Mouse (Mus musculus) lung, postnatal 0 days (tissue): ENCODE data around the gene Clhc1. TPM values are rescaled to one million over a fixed set of nuclear protein-coding genes. Genes with fewer than 3 reads are reported as not detected.
A peak's percentile ranks its signal among the peaks of the same experiment; 100 is the strongest.
"Not testable (repeated sequence)": the region's sequence is repeated elsewhere in the genome, so short reads cannot be mapped to it uniquely, and the experiment has no call there.

Source experiments
- ATAC-seq: fragments of 200-750 bp; cut with Nextera tagmentation; 2 replicates; pipeline ENCODE4 v1.8.0; 2017; ENCODE audit warnings: moderate library complexity
- DNase-seq: peaks from one replicate; pipeline ENCODE4 v3.0.0-alpha.2; 2016; ENCODE audit warnings: low spot score
- H3K27ac ChIP-seq: fragments of 300-500 bp; sonication (generic); 2 replicates; pipeline ENCODE4 v1.5.1; 2014; ENCODE audit warnings: antibody characterized with exemption, mild to moderate bottlenecking, low read length, mixed read lengths
- H3K27me3 ChIP-seq: fragments of 300-500 bp; sonication (generic); replicated peaks from 2 replicates; pipeline ENCODE4 v1.6.1; 2014; ENCODE audit warnings: low read length, mixed read lengths; ENCODE audit not compliant: insufficient read depth
- H3K36me3 ChIP-seq: fragments of 300-500 bp; sonication (generic); 2 replicates; pipeline ENCODE4 v1.6.1; 2014; ENCODE audit warnings: low read length, mixed read lengths; ENCODE audit not compliant: insufficient read depth
- H3K4me1 ChIP-seq: fragments of 300-500 bp; sonication (generic); 2 replicates; pipeline ENCODE4 v1.6.1; 2014; ENCODE audit warnings: antibody characterized with exemption, low read depth, low read length, mixed read lengths; ENCODE audit not compliant: insufficient read depth
- H3K4me2 ChIP-seq: fragments of 300-500 bp; sonication (generic); replicated peaks from 2 replicates; pipeline ENCODE4 v1.6.1; 2014; ENCODE audit warnings: low read depth, mild to moderate bottlenecking, low read length, moderate library complexity, mixed read lengths
- H3K4me3 ChIP-seq: fragments of 300-500 bp; sonication (generic); 2 replicates; pipeline ENCODE4 v1.5.1; 2014; ENCODE audit warnings: low read depth, low read length
- H3K9ac ChIP-seq: fragments of 300-500 bp; sonication (generic); replicated peaks from 2 replicates; pipeline ENCODE4 v1.6.1; 2014; ENCODE audit warnings: low read depth, mild to moderate bottlenecking
- H3K9me3 ChIP-seq: fragments of 300-500 bp; sonication (generic); 2 replicates; pipeline ENCODE4 v1.6.1; 2016; ENCODE audit warnings: low read length, mixed read lengths
- CTCF ChIP-seq: IDR thresholded peaks from 2 replicates; pipeline ENCODE4 v1.5.1; 2016; ENCODE audit warnings: antibody characterized with exemption, mild to moderate bottlenecking
- EP300 ChIP-seq: IDR thresholded peaks from 2 replicates; pipeline ENCODE4 v1.6.1; 2016; ENCODE audit warnings: antibody characterized with exemption, mild to moderate bottlenecking, control low read depth
- WGBS: fragments of 180-500 bp; shearing (Covaris S2); extraction: QIAGEN DNeasy Blood & Tissue Kit; methylation state at CpG from one replicate; pipeline ENCODE4 v1.1.7; 2014; 5-methylcytosine and 5-hydroxymethylcytosine counted together
- polyA plus RNA-seq: library from polyadenylated mRNA; unstranded; fragments of >200 nt; fragmentation: Nextera tagmentation; extraction: Ambion mirVana; gene quantifications from 2 replicates; pipeline ENCODE4 v1.2.1, GENCODE M21; 2015

The Clhc1 gene
- polyA plus RNA-seq, 1 experiment from 2014 or later = 0.10 TPM

DNA sequence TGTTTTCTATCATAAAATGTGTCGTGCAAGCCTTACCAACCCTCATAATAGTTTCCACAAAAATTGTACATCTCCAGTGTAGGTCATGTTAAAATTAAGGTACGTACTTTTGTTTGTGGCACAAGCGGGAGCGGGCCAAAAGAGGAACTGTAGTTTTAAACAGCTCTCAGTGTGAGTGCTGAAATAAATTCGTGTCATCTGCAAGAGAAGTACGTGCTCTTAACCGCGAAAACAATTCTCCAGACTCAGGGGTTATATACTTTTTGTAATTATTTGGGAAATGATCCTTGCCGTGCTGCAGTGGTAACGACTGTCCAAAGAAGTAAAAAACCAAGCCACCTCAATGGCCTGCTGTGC lies 33.4 kb upstream of the Clhc1 start:
- TF ChIP-seq EP300 = no peak
- no peak for TF ChIP-seq CTCF
- peak; percentile 14 for DNase-seq
- H3K27me3 ChIP-seq = no peaks in the 10 kb centered on the region
- peak overlapping the region; percentile 75 for H3K4me3 ChIP-seq
- 15% methylated on average over 10 of the region's 10 CpGs for WGBS
- no peaks in the 10 kb centered on the region for H3K9me3 ChIP-seq
- H3K4me1 ChIP-seq = peaks cover 6% of the 10 kb centered on the region; the same call in 1 of the 2 replicates
- H3K36me3 ChIP-seq = no peaks in the 10 kb centered on the region
- peak overlapping the region; percentile 71 for H3K9ac ChIP-seq
- H3K4me2 ChIP-seq = peak overlapping the region; percentile 57
- peak overlapping the region; percentile 79 for H3K27ac ChIP-seq
- no peak; the same call in 1 of the 2 replicates for ATAC-seq

GRCm38 (mm10) chr11:29514682-29515412 lies 32.9 kb upstream of the Clhc1 start, which contains the start of gene Prorsd1:
Gene Prorsd1 (minus strand): TSS chr11:29515033.
- Histone ChIP-seq H3K36me3 (no peaks in the 10 kb centered on the region), H3K9me3 (no peaks in the 10 kb centered on the region), H3K4me3 (peak within 1 kb of the TSS; percentile 75), H3K4me1 (peaks cover 6% of the 10 kb centered on the region; the same call in 1 of the 2 replicates), H3K4me2 (peak within 1 kb of the TSS; percentile 57), H3K27ac (peak within 1 kb of the TSS; percentile 79), H3K27me3 (no peaks in the 10 kb centered on the region), H3K9ac (peak within 1 kb of the TSS; percentile 71)
- 2% methylated on average over 40 of the region's 40 CpGs for WGBS
- TF ChIP-seq EP300 (no peak), CTCF (no peak)
- ATAC-seq = peak; percentile 100
- peak; percentile 93 for DNase-seq

DNA sequence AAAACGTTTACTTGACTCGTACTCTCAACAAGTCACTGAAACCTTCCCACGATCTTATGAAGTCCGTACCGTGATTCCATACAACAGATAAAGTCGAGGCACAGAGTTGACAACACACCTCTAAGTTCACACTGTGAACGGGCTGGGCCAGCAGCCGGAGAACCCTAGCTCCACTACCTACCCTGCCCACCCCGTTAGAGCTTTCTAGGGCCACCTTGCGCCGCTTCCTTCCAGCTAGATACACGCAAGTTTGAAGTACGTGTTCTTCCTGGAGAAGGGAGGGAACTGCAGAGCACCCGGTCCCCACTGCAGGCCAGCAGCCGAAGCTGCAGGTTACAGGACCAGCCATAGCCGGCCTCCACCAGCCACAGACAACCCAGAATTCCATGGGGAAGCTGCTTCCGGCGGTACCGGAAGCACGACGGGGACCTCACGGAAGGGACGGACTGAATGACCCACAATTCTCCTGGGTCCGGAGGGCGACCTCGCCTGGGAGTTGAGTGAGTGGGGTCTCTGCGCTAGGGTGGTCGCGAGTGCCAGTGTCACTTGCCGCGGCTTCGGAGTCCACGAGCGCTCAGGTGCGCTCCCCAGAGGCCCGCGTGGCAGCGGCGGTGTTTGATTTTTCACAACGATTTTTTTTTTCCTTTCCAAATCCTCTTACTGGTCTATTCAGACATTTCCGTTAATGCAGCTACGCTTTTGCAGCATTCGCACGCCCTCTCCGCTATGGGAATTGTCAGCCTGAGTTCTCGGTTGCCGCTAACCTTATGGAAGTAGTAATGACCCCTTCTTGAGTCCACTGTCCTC lies 21.6 kb upstream of the Clhc1 start, which contains the start of gene Mtif2:
TSS of gene Mtif2 (plus strand) at position 421 of the 807 bp plus-strand sequence.
- 3% methylated on average over 47 of the region's 47 CpGs for WGBS
- Histone ChIP-seq H3K9me3 (no peaks in the 10 kb centered on the region), H3K4me2 (peak within 1 kb of the TSS; percentile 59), H3K36me3 (no peaks in the 10 kb centered on the region), H3K27ac (peak within 1 kb of the TSS; percentile 47), H3K27me3 (no peaks in the 10 kb centered on the region), H3K9ac (peak within 1 kb of the TSS; percentile 45), H3K4me1 (no peaks in the 10 kb centered on the region), H3K4me3 (peak within 1 kb of the TSS; percentile 55)
- DNase-seq = peak; percentile 93
- TF ChIP-seq EP300 (peak; percentile 20; the same call in 1 of the 2 replicates), CTCF (peak; percentile 20; the same call in 1 of the 2 replicates)
- peak; percentile 98 for ATAC-seq

- DNase-seq = no peak
- H3K4me2 ChIP-seq = no peak overlapping the region
- no peaks in the 10 kb centered on the region for H3K27me3 ChIP-seq
- H3K4me3 ChIP-seq = no peak overlapping the region
- no peak for ATAC-seq
- peaks cover 25% of the 10 kb centered on the region for H3K36me3 ChIP-seq
- H3K9me3 ChIP-seq = no peaks in the 10 kb centered on the region
- 100% methylated on average over 1 of the region's 1 CpGs for WGBS
- no peaks in the 10 kb centered on the region for H3K4me1 ChIP-seq
- H3K27ac ChIP-seq = no peak overlapping the region
- TF ChIP-seq EP300 (no peak), CTCF (no peak)
- H3K9ac ChIP-seq = no peak overlapping the region
Measured at GRCm38 (mm10) chr11:29538201-29538600, 9.5 kb upstream of the Clhc1 start.

GRCm38 (mm10) chr11:29544225-29544945 lies 3.4 kb upstream of the Clhc1 start:
- Histone ChIP-seq H3K27me3 (no peaks in the 10 kb centered on the region), H3K36me3 (peaks cover 6% of the 10 kb centered on the region; the same call in 1 of the 2 replicates), H3K27ac (no peak overlapping the region), H3K9me3 (no peaks in the 10 kb centered on the region), H3K4me2 (no peak overlapping the region), H3K4me1 (peaks cover 3% of the 10 kb centered on the region; the same call in 1 of the 2 replicates), H3K4me3 (no peak overlapping the region), H3K9ac (no peak overlapping the region)
- 84% methylated on average over 3 of the region's 3 CpGs for WGBS
- no peak for DNase-seq
- no peak for TF ChIP-seq CTCF
- no peak for TF ChIP-seq EP300
- ATAC-seq = no peak

DNA sequence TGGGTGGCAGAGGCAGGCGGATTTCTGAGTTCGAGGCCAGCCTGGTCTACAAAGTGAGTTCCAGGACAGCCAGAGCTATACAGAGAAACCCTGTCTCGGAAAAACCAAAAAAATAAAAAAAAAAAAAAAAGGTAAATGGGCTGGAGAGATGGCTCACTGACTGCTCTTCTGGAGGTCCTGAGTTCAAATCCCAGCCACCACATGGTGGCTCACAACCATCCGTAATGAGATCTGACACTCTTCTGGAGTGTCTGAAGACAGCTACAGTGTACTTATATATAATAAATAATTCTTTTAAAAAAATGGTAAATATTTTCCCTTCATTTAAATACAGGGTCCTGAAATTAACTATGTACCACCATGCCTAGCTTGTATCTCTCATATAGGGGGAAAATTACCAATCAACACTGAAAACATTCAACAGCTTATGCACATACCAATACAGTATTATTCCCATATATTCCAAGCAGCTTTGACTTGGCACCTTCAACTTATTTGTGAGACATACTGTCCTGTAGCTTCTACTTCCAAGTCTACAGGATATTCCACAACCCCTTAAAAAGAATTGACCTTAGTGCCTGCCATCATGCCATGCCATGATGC lies 2.5 kb upstream of the Clhc1 start:
- not testable (repeated sequence) for H3K4me2 ChIP-seq, H3K36me3 ChIP-seq, H3K9me3 ChIP-seq, H3K27ac ChIP-seq, H3K4me1 ChIP-seq, H3K9ac ChIP-seq, ATAC-seq, DNase-seq, H3K4me3 ChIP-seq, H3K27me3 ChIP-seq
- 93% methylated on average over 4 of the region's 4 CpGs for WGBS

DNA sequence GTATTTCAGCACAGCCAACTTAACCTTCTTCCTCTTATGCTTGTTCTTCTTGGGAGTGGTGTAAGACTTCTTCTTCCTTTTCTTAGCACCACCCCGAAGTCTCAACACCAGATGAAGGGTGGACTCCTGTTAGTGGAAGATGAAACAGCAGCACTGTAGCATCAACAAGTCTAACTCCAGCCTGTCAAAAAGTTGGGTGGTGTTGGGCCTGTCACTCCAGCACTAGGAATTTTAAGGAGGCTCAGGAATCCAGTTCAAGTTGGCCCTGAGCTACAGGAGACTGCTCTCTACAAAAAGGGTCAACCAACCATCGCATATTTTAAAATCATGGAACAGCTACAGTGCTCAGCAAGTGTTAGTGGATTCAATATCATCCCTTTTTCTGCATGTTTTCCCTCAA lies 1.5 kb upstream of the Clhc1 start:
- not testable (repeated sequence) for H3K4me1 ChIP-seq, H3K36me3 ChIP-seq, ATAC-seq, H3K9me3 ChIP-seq, H3K9ac ChIP-seq, H3K4me3 ChIP-seq, H3K27me3 ChIP-seq, DNase-seq, H3K27ac ChIP-seq
- H3K4me2 ChIP-seq = peak overlapping the region; percentile 70; the same call in 1 of the 2 replicates
- 69% methylated on average over 2 of the region's 2 CpGs for WGBS
